Mouse (Mus musculus): Measurements from ENCODE around the gene Efhd1. TPM values are rescaled to one million over a fixed set of nuclear protein-coding genes. Genes with fewer than 3 reads are reported as not detected.

Efhd1 gene
- polyA plus RNA-seq, 2 experiments = not detected

GRCm38 (mm10) chr1:87257691-87258090, 6.5 kb upstream of the Efhd1 start:
- Histone ChIP-seq H3K27ac (no peak overlapping the region), H3K27me3 (ENCODE audit: control insufficient read depth, insufficient read depth, low read length) (peaks cover 24% of the 10 kb centered on the region), H3K36me3 (replicated peaks; ENCODE audit: control insufficient read depth, insufficient read depth, low read depth) (no peaks in the 10 kb centered on the region), H3K4me3 (ENCODE audit: insufficient read depth in 1 of 2, low read depth in 2 of 2, low read length in 2 of 2) (no peak overlapping the region), H3K4me2 (ENCODE audit: low read depth) (no peak overlapping the region), H3K9me3 (ENCODE audit: control insufficient read depth, low read length) (no peaks in the 10 kb centered on the region), H3K9ac (replicated peaks) (no peak overlapping the region), H3K4me1 (replicated peaks; ENCODE audit: control insufficient read depth in 2 of 2, insufficient read depth in 2 of 2, low read length in 1 of 2) (peaks cover 0 to under 1% of the 10 kb centered on the region in 2 experiments; a peak in 1 of 4 replicates)
- ATAC-seq (ENCODE audit: insufficient read depth) (no peak), DNase-seq (ENCODE audit: low read depth in 3 of 3, low spot score in 3 of 3) (no peak)
- 25% methylated on average over 11 of the region's 11 CpGs for WGBS (ENCODE audit: insufficient replicate concordance)
- TF ChIP-seq CTCF (IDR thresholded peaks at IDR 0.05; ENCODE audit: low read depth) = no peak
- no peak for TF ChIP-seq EP300 (IDR thresholded peaks at IDR 0.05; ENCODE audit: low read depth)

- DNase-seq (ENCODE audit: low read depth in 3 of 3, low spot score in 3 of 3) (no peak), ATAC-seq (ENCODE audit: insufficient read depth) (no peak)
- WGBS (ENCODE audit: insufficient replicate concordance) = 12% methylated on average over 14 of the region's 14 CpGs
- Histone ChIP-seq H3K9me3 (ENCODE audit: control insufficient read depth, low read length) (no peaks in the 10 kb centered on the region), H3K9ac (replicated peaks) (no peak overlapping the region), H3K4me3 (ENCODE audit: insufficient read depth in 1 of 2, low read depth in 2 of 2, low read length in 2 of 2) (no peak overlapping the region), H3K36me3 (replicated peaks; ENCODE audit: control insufficient read depth, insufficient read depth, low read depth) (no peaks in the 10 kb centered on the region), H3K4me2 (ENCODE audit: low read depth) (no peak overlapping the region), H3K4me1 (replicated peaks; ENCODE audit: control insufficient read depth in 2 of 2, insufficient read depth in 2 of 2, low read length in 1 of 2) (no peaks in the 10 kb centered on the region), H3K27ac (no peak overlapping the region), H3K27me3 (ENCODE audit: control insufficient read depth, insufficient read depth, low read length) (peaks cover 32% of the 10 kb centered on the region)
- no peak for TF ChIP-seq CTCF (IDR thresholded peaks at IDR 0.05; ENCODE audit: low read depth)
- TF ChIP-seq EP300 (IDR thresholded peaks at IDR 0.05; ENCODE audit: low read depth) = no peak
These were observed 5.7 kb upstream of the Efhd1 start for GRCm38 (mm10) chr1:87258484-87258883.

- Histone ChIP-seq H3K27ac (no peak overlapping the region), H3K9ac (replicated peaks) (no peak overlapping the region), H3K4me1 (replicated peaks; ENCODE audit: control insufficient read depth in 2 of 2, insufficient read depth in 2 of 2, low read length in 1 of 2) (no peaks in the 10 kb centered on the region), H3K27me3 (ENCODE audit: control insufficient read depth, insufficient read depth, low read length) (peaks cover 40% of the 10 kb centered on the region), H3K4me2 (ENCODE audit: low read depth) (no peak overlapping the region), H3K9me3 (ENCODE audit: control insufficient read depth, low read length) (no peaks in the 10 kb centered on the region), H3K4me3 (ENCODE audit: insufficient read depth in 1 of 2, low read depth in 2 of 2, low read length in 2 of 2) (no peak overlapping the region), H3K36me3 (replicated peaks; ENCODE audit: control insufficient read depth, insufficient read depth, low read depth) (no peaks in the 10 kb centered on the region)
- 27% methylated on average over 2 of the region's 2 CpGs for WGBS (ENCODE audit: insufficient replicate concordance)
- DNase-seq (ENCODE audit: low read depth in 3 of 3, low spot score in 3 of 3) (no peak), ATAC-seq (ENCODE audit: insufficient read depth) (no peak)
- TF ChIP-seq CTCF (IDR thresholded peaks at IDR 0.05; ENCODE audit: low read depth) (no peak), EP300 (IDR thresholded peaks at IDR 0.05; ENCODE audit: low read depth) (no peak)
These were observed 4.8 kb upstream of the Efhd1 start for GRCm38 (mm10) chr1:87259316-87259715.

GRCm38 (mm10) chr1:87263257-87263656, 906 bp upstream of the Efhd1 start:
- H3K4me3 ChIP-seq (ENCODE audit: insufficient read depth in 1 of 2, low read depth in 2 of 2, low read length in 2 of 2) = no peak overlapping the region
- no peaks in the 10 kb centered on the region for H3K36me3 ChIP-seq (replicated peaks; ENCODE audit: control insufficient read depth, insufficient read depth, low read depth)
- no peak for DNase-seq (ENCODE audit: low read depth in 3 of 3, low spot score in 3 of 3)
- ATAC-seq (ENCODE audit: insufficient read depth) = no peak
- peaks cover 58% of the 10 kb centered on the region for H3K27me3 ChIP-seq (ENCODE audit: control insufficient read depth, insufficient read depth, low read length)
- WGBS (ENCODE audit: insufficient replicate concordance) = 4% methylated on average over 9 of the region's 9 CpGs
- no peak overlapping the region for H3K9ac ChIP-seq (replicated peaks)
- H3K27ac ChIP-seq = no peak overlapping the region
- H3K9me3 ChIP-seq (ENCODE audit: control insufficient read depth, low read length) = no peaks in the 10 kb centered on the region
- no peak overlapping the region for H3K4me2 ChIP-seq (ENCODE audit: low read depth)
- 0 out of 4 replicates have a peak, but pooled peaks cover 0 to 4% of the 10 kb centered on the region in 2 experiments for H3K4me1 ChIP-seq (replicated peaks; ENCODE audit: control insufficient read depth in 2 of 2, insufficient read depth in 2 of 2, low read length in 1 of 2)
- TF ChIP-seq CTCF (IDR thresholded peaks at IDR 0.05; ENCODE audit: low read depth) = no peak
- TF ChIP-seq EP300 (IDR thresholded peaks at IDR 0.05; ENCODE audit: low read depth) = no peak

GRCm38 (mm10) chr1:87263796-87264133, 398 bp upstream of the Efhd1 start:
- ATAC-seq (ENCODE audit: insufficient read depth) (no peak), DNase-seq (ENCODE audit: low read depth in 3 of 3, low spot score in 3 of 3) (no peak)
- no peak overlapping the region for H3K9ac ChIP-seq (replicated peaks)
- WGBS (ENCODE audit: insufficient replicate concordance) = 3% methylated on average over 12 of the region's 12 CpGs
- no peak overlapping the region for H3K27ac ChIP-seq
- peak overlapping the region; percentile 60 for H3K4me2 ChIP-seq (ENCODE audit: low read depth)
- H3K4me1 ChIP-seq (replicated peaks; ENCODE audit: control insufficient read depth in 2 of 2, insufficient read depth in 2 of 2, low read length in 1 of 2) = 0 out of 4 replicates have a peak, but pooled peaks cover 0 to 4% of the 10 kb centered on the region in 2 experiments
- H3K36me3 ChIP-seq (replicated peaks; ENCODE audit: control insufficient read depth, insufficient read depth, low read depth) = no peaks in the 10 kb centered on the region
- H3K9me3 ChIP-seq (ENCODE audit: control insufficient read depth, low read length) = no peaks in the 10 kb centered on the region
- no peak overlapping the region; a peak in 1 of 4 replicates for H3K4me3 ChIP-seq (ENCODE audit: insufficient read depth in 1 of 2, low read depth in 2 of 2, low read length in 2 of 2)
- TF ChIP-seq CTCF (IDR thresholded peaks at IDR 0.05; ENCODE audit: low read depth) (no peak), EP300 (IDR thresholded peaks at IDR 0.05; ENCODE audit: low read depth) (no peak)
- H3K27me3 ChIP-seq (ENCODE audit: control insufficient read depth, insufficient read depth, low read length) = peaks cover 56% of the 10 kb centered on the region
